Comparison of ENCODE assay signal across 7 mouse cellular contexts in genomic region chr13:51834024-51834423, GRCm38 (mm10). TPM values are rescaled to one million over a fixed set of nuclear protein-coding genes. Genes with fewer than 3 reads are reported as not detected.
DNase-seq lines count a peak whose midpoint lies in the region; ATAC-seq and TF ChIP-seq lines count a peak whose summit lies in the region.
"Not testable (repeated sequence)": the region's sequence is repeated elsewhere in the genome, so short reads cannot be mapped to it uniquely, and the experiment has no call there.

No protein-coding gene starts in this region.

- H3K4me1 ChIP-seq in hindbrain, embryonic 12.5 days; kidney, postnatal 0 days (replicated peaks; ENCODE audit: insufficient read depth, low read length); thymus, adult 2 months (replicated peaks; ENCODE audit: control insufficient read depth, insufficient read depth, low read length): not testable (repeated sequence)
- H3K4me1 ChIP-seq in liver, embryonic 12.5 days, result peaks cover 31% of the 10 kb centered on the region
- H3K4me1 ChIP-seq in megakaryocyte, embryonic 14.5 days, result peaks cover 90% of the 10 kb centered on the region

- ATAC-seq in hindbrain, embryonic 12.5 days (ENCODE audit: low FRiP score), result 0 out of 2 replicates have a peak, but pooled peaks have one; percentile 14
- peak; percentile 50; the same call in 1 of the 2 replicates for ATAC-seq in kidney, postnatal 0 days (replicated peaks; ENCODE audit: low FRiP score, low read depth)
- ATAC-seq in liver, embryonic 12.5 days, result peak; percentile 38; the same call in 1 of the 2 replicates

- not testable (repeated sequence) for TF ChIP-seq POLR2A in thymus, adult 2 months (IDR thresholded peaks at IDR 0.05; ENCODE audit: control insufficient read depth, extremely low read depth, insufficient read depth, low read length, poor library complexity)

- H3K9me3 ChIP-seq in hindbrain, embryonic 12.5 days (replicated peaks); kidney, postnatal 0 days (replicated peaks; ENCODE audit: low read length); liver, embryonic 12.5 days (replicated peaks); megakaryocyte, embryonic 14.5 days: not testable (repeated sequence)

- WGBS in hindbrain, embryonic 12.5 days, result 74% methylated on average over 8 of the region's 8 CpGs
- 54% methylated on average over 8 of the region's 8 CpGs for WGBS in kidney, postnatal 0 days
- WGBS in liver, embryonic 12.5 days (ENCODE audit: insufficient replicate concordance), result 41% methylated on average over 8 of the region's 8 CpGs
- 68% methylated on average over 8 of the region's 8 CpGs for WGBS in thymus, adult 2 months

- peak; percentile 60 for DNase-seq in ES-CJ7 (ENCODE audit: low read depth, low spot score)
- DNase-seq in cerebellum, adult 11-12 months, result peak; percentile 60
- not testable (repeated sequence) for DNase-seq in kidney, postnatal 0 days (ENCODE audit: low spot score)
- DNase-seq in thymus, adult 2 months, result peak; percentile 37

- H3K9ac ChIP-seq in hindbrain, embryonic 12.5 days; kidney, postnatal 0 days (ENCODE audit: low read depth, low read length); liver, embryonic 12.5 days: not testable (repeated sequence)

- not testable (repeated sequence) for H3K4me2 ChIP-seq in hindbrain, embryonic 12.5 days (replicated peaks); kidney, postnatal 0 days (ENCODE audit: low read length); liver, embryonic 12.5 days

- TF ChIP-seq CTCF in kidney, postnatal 0 days (IDR thresholded peaks at IDR 0.05; ENCODE audit: low read depth), result peak; percentile 44
- not testable (repeated sequence) for TF ChIP-seq CTCF in thymus, adult 2 months (IDR thresholded peaks at IDR 0.05; ENCODE audit: borderline replicate concordance, control insufficient read depth, extremely low read depth, insufficient read depth, low read length, poor library complexity)

- H3K36me3 ChIP-seq in hindbrain, embryonic 12.5 days; kidney, postnatal 0 days (ENCODE audit: insufficient read depth, low read length); liver, embryonic 12.5 days; megakaryocyte, embryonic 14.5 days (replicated peaks; ENCODE audit: low read length); thymus, adult 2 months (ENCODE audit: control insufficient read depth, insufficient read depth, low read length): not testable (repeated sequence)

- not testable (repeated sequence) for H3K4me3 ChIP-seq in hindbrain, embryonic 12.5 days; kidney, postnatal 0 days (replicated peaks; ENCODE audit: low read depth, low read length); liver, embryonic 12.5 days; thymus, adult 2 months (ENCODE audit: control insufficient read depth, insufficient read depth, low read length)
- peak overlapping the region; percentile 70 for H3K4me3 ChIP-seq in megakaryocyte, embryonic 14.5 days (replicated peaks)

- H3K27me3 ChIP-seq in hindbrain, embryonic 12.5 days, result peaks cover 20% of the 10 kb centered on the region
- not testable (repeated sequence) for H3K27me3 ChIP-seq in kidney, postnatal 0 days (ENCODE audit: insufficient read depth, low read length); liver, embryonic 12.5 days (replicated peaks); megakaryocyte, embryonic 14.5 days (replicated peaks); thymus, adult 2 months (ENCODE audit: control insufficient read depth, insufficient read depth, low read length)

- not testable (repeated sequence) for H3K27ac ChIP-seq in hindbrain, embryonic 12.5 days; kidney, postnatal 0 days; liver, embryonic 12.5 days; thymus, adult 2 months (ENCODE audit: control insufficient read depth, insufficient read depth, low read length)

RNA-seq across cellular contexts. Expression of gene Gadd45g, which starts 12.5 kb away (rescaled TPM):
- polyA plus RNA-seq in hindbrain, embryonic 12.5 days (2016; fragmentation: Nextera tagmentation; extraction: Ambion mirVana), result 163 and 181 TPM in 2 replicates
- polyA plus RNA-seq in kidney, postnatal 0 days (2015; fragmentation: Nextera tagmentation; extraction: Ambion mirVana), result 58.0 and 60.1 TPM in 2 replicates
- 22.2 and 23.3 TPM in 2 replicates for polyA plus RNA-seq in liver, embryonic 12.5 days (2016; fragmentation: Nextera tagmentation; extraction: Ambion mirVana)
- polyA plus RNA-seq in megakaryocyte, embryonic 14.5 days (2012; ENCODE audit: insufficient read depth, low replicate concordance), result 115 and 668 TPM in 2 replicates
- polyA plus RNA-seq in thymus, adult 2 months (2012; rRNA removed), result 15.0 and 16.2 TPM in 2 replicates

RNA-seq across cellular contexts. Expression of gene Sema4d, which starts 40.5 kb away (rescaled TPM):
- 7.2 and 7.7 TPM in 2 replicates for polyA plus RNA-seq in hindbrain, embryonic 12.5 days (2016; fragmentation: Nextera tagmentation; extraction: Ambion mirVana)
- 23.8 and 24.6 TPM in 2 replicates for polyA plus RNA-seq in kidney, postnatal 0 days (2015; fragmentation: Nextera tagmentation; extraction: Ambion mirVana)
- polyA plus RNA-seq in liver, embryonic 12.5 days (2016; fragmentation: Nextera tagmentation; extraction: Ambion mirVana), result 10.8 TPM in 2 replicates
- polyA plus RNA-seq in megakaryocyte, embryonic 14.5 days (2012; ENCODE audit: insufficient read depth, low replicate concordance), result 55.2 and 58.6 TPM in 2 replicates
- polyA plus RNA-seq in thymus, adult 2 months (2012; rRNA removed), result 156 and 182 TPM in 2 replicates
